Mouse (Mus musculus) ZHBTc4 (cell line): ENCODE data around the gene Phactr1.

ENCODE experiments used
- DNase-seq: peaks from one replicate; pipeline ENCODE4 v3.0.0-alpha.2; 2011; ENCODE audit warnings: low read depth, low spot score

Phactr1 gene

GRCm38 (mm10) chr13:43122306-43123070, 442.1 kb downstream of the Phactr1 start:
- peak; percentile 21 for DNase-seq

- DNase-seq, result no peak
Measured at GRCm38 (mm10) chr13:43123895-43124682, 443.7 kb downstream of the Phactr1 start.

GRCm38 (mm10) chr13:43124683-43125074, 444.3 kb downstream of the Phactr1 start:
- DNase-seq, result no peak

GRCm38 (mm10) chr13:43130161-43130560, 449.7 kb downstream of the Phactr1 start:
- no peak for DNase-seq

GRCm38 (mm10) chr13:43131741-43132191, 451.3 kb downstream of the Phactr1 start:
- DNase-seq, result no peak

GRCm38 (mm10) chr13:43132859-43133258, 452.4 kb downstream of the Phactr1 start:
- no peak for DNase-seq

GRCm38 (mm10) chr13:43133400-43133799, 453.0 kb downstream of the Phactr1 start:
- DNase-seq, result no peak

- no peak for DNase-seq
Measured at GRCm38 (mm10) chr13:43134468-43134867, 454.0 kb downstream of the Phactr1 start.

- DNase-seq, result no peak
Measured at GRCm38 (mm10) chr13:43144720-43145418, 464.4 kb downstream of the Phactr1 start.

GRCm38 (mm10) chr13:43146515-43147258, 466.3 kb downstream of the Phactr1 start:
- DNase-seq, result no peak

GRCm38 (mm10) chr13:43148692-43149091, 468.3 kb downstream of the Phactr1 start:
- DNase-seq, result no peak

GRCm38 (mm10) chr13:43149661-43150060, 469.2 kb downstream of the Phactr1 start:
- no peak for DNase-seq

GRCm38 (mm10) chr13:43152005-43152520, 471.6 kb downstream of the Phactr1 start:
- peak; percentile 36 for DNase-seq

GRCm38 (mm10) chr13:43157370-43157769, 476.9 kb downstream of the Phactr1 start:
- DNase-seq, result no peak

- no peak for DNase-seq
Measured at GRCm38 (mm10) chr13:43158281-43158680, 477.9 kb downstream of the Phactr1 start.

GRCm38 (mm10) chr13:43159429-43159828, 479.0 kb downstream of the Phactr1 start:
- DNase-seq, result no peak

- DNase-seq, result no peak
Measured at GRCm38 (mm10) chr13:43167721-43168120, 487.3 kb downstream of the Phactr1 start.

- DNase-seq, result peak; percentile 97
Measured at GRCm38 (mm10) chr13:43171020-43171710, 490.7 kb downstream of the Phactr1 start, which contains the start of gene Tbc1d7. Gene Tbc1d7, minus strand, starts transcription at chr13:43171501.

- DNase-seq, result peak; percentile 83
Measured at GRCm38 (mm10) chr13:43172036-43172713, 491.8 kb downstream of the Phactr1 start.

- DNase-seq, result peak; percentile 83
Measured at GRCm38 (mm10) chr13:43173262-43173661, 492.8 kb downstream of the Phactr1 start.
